Mouse (Mus musculus) activated CD4-positive, CD25-positive, alpha-beta regulatory T cell, adult 4 months (primary cell): ENCODE results near the gene Art3. TPM values are rescaled to one million over a fixed set of nuclear protein-coding genes. Genes with fewer than 3 reads are reported as not detected.

Experiments used
- ATAC-seq: one replicate; pipeline ENCODE4 v1.8.0; 2017
- polyA plus RNA-seq, 2 experiments: library from polyadenylated mRNA; unstranded; fragments of 100-300 nt; shearing (Covaris generic); gene quantifications; one replicate each; pipeline ENCODE4 v1.2.1; 2017

Gene Art3
- polyA plus RNA-seq, 2 experiments from 2014 or later: 7.7 to 9.8 TPM

DNA sequence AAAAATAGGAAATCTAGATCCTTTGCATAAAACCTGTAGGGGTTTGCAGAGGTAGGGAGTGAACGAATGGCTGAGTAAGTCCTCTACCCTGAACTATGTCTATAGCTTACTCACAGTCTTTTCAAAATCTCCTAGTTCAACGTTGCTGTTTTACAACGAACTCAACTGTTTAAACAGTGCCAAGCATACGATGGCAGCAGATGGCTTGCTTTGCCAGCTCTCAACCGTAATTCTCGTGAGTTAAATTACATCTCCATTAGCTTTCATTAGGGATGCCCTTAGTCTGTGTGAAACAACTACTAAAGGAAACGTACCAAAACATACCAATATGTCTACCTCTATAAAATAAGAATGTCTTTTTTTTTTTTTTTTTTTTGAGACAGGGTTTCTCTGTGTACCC is 100.0 kb downstream of the Art3 start:
- no peak for ATAC-seq

GRCm38 (mm10) chr5:92434070-92434469 is 102.4 kb downstream of the Art3 start:
- no peak for ATAC-seq

GRCm38 (mm10) chr5:92434571-92434985 is 103.0 kb downstream of the Art3 start:
- ATAC-seq: peak; percentile 15

GRCm38 (mm10) chr5:92435025-92435584 is 103.5 kb downstream of the Art3 start, which contains the start of gene Nup54:
Gene Nup54 (minus strand): TSS chr5:92435219.
- peak; percentile 98 for ATAC-seq

- no peak for ATAC-seq
Observed at GRCm38 (mm10) chr5:92438540-92438939, 106.9 kb downstream of the Art3 start.

DNA sequence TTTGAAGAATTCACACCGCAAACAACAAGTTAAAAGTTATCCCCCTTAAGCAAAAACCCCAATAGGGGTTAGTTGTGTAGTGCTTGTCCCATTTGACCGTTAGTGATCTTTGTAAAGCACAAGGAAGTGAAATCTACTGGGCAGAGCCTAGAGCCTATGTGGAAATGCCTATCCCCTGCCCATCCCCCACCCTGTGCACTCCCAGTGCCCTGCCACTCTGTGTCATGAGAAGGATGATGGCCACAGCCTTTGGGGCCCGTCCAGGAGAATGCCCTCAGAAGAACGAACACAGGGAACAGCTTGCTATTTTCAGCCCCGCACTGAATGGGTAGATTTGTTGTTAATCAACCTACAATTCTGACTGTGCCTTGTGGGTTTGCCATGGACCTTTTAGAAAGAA is 109.9 kb downstream of the Art3 start:
- ATAC-seq: no peak

DNA sequence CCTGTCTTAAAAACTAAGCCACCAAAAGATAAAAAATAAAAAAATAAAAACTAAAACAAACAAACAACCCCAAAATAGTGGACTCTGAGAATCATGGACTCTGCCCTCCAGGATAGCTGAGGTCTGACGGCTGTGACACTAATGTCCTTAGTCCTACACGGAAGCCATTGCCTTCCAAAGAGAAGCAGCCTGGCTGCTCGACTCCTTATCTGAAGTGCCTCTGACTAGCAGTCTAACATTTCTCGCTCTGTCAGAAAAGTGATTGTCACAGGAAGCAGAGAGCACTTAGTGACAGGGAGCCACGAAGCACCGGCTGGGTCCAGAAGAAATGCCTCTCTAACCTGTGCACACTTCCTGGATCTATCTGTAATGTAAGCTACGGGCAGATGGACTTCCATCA is 111.3 kb downstream of the Art3 start:
- ATAC-seq: no peak

DNA sequence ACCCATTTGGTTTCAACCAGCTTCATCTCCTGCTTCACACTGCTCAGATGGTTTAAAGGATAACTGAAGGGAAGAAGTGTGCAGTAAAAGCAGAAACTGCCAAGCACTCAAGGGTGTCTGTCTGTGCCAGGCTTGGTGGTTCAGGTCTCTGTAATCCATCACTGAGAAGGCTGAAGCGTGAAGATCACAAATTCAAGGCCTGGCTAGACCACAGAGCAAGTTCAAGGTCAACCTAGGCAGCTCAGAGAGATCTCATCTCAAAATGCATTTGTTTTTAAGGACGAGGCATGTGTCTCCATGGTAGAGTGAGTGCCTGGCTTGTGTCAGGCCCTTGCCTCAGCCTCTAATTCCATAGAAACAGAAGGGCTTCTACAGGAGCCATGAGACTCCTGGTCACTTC is 113.4 kb downstream of the Art3 start:
- no peak for ATAC-seq

- ATAC-seq: no peak
Observed at GRCm38 (mm10) chr5:92446736-92447135, 115.1 kb downstream of the Art3 start.

GRCm38 (mm10) chr5:92452876-92453275 is 121.2 kb downstream of the Art3 start:
- no peak for ATAC-seq

DNA sequence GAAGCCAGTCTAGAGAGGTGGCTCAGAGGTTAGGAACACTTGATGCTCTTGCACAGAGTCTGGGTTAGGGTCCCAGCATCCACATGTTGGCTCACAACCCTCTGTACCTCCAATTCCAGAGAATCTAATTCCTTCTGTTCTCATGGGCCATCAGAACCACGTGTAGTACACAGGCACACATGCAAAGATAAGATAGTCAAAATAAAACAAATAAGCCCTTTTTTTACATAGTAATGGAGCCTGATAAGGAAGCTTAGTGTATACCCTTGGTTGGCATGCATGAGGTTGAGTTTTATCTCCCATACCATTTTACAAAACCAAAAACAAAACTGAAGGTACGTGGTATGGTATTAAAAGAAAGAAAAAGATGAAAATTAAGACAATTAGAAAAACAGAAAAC is 125.8 kb downstream of the Art3 start:
- ATAC-seq: no peak

DNA sequence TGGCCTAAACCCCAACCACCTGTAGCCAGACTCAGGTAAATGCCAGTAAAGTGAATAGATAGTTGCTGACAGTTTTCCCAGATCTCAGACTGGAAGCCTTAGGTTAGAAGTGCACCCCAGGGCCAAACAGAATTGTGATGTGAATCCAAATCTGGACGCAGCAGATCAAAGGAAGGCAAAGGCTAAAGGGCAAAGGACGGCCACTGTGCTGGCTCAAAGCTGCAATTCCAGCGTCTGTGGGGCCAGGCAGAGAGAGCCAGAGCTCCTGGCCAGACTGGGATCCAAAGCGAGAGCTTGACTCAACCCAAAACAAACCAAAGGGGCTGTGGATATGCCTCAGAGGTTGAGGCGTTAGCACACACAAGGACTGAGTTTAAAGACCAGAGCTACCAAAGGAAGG is 127.1 kb downstream of the Art3 start:
- ATAC-seq: no peak

GRCm38 (mm10) chr5:92461321-92461720 is 129.7 kb downstream of the Art3 start:
- peak; percentile 80 for ATAC-seq

Other genes starting within 250 kb of the Art3 start
- gene G3bp2, start 248.1 kb upstream of the Art3 start, polyA plus RNA-seq: 100 to 1,000 TPM; 204 to 221 TPM
- gene Uso1, start 193.9 kb upstream of the Art3 start, polyA plus RNA-seq: 10 to 100 TPM; 31.3 to 33.8 TPM
- not detected for gene U90926, start 116.4 kb upstream of the Art3 start, polyA plus RNA-seq
- under 1 TPM; 0.15 to 0.34 TPM for gene Ppef2, start 75.5 kb upstream of the Art3 start, polyA plus RNA-seq
- gene Naaa, start 53.7 kb upstream of the Art3 start, polyA plus RNA-seq: 10 to 100 TPM in 1 of 2 experiments, 1 to 10 TPM in 1; 9.2 to 11.5 TPM
- gene Sdad1, start 21.3 kb upstream of the Art3 start, polyA plus RNA-seq: 10 to 100 TPM; 37.7 to 41.4 TPM
- gene Cxcl9, start 3.7 kb upstream of the Art3 start, polyA plus RNA-seq: under 1 TPM in 1 of 2 experiments, not detected in 1; 0.20 TPM
- gene Cxcl10, start 17.1 kb downstream of the Art3 start, polyA plus RNA-seq: 10 to 100 TPM; 10.2 to 27.1 TPM
- 10 to 100 TPM; 34.5 to 40.6 TPM for gene Nup54, start 103.4 kb downstream of the Art3 start, polyA plus RNA-seq
- 10 to 100 TPM; 10.6 to 11.8 TPM for gene Scarb2, start 175.0 kb downstream of the Art3 start, polyA plus RNA-seq
- not detected for gene Fam47e, start 223.2 kb downstream of the Art3 start, polyA plus RNA-seq